Mouse (Mus musculus): Measurements from ENCODE around the gene Prr7.

Gene Prr7

DNA sequence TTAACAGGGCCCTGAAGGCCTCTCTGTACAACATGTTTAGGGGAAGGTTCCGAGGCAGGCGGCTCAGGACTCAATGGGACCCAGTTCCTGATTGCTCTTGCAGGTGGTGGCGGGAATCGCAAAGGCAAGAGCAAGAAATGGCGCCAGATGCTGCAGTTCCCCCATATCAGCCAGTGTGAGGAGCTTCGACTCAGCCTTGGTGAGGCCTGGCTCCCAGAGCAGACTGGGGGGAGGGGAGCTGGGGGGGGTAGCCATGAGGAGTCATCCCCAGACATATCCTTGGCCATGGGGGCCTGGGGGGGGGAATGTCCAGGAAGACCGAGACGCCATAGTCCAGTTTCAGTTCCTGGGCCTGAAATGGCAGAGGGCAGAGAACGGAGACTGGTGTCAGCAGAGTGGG, 14.9 kb upstream of the Prr7 start:
- no peak for DNase-seq (ENCODE audit: low spot score)

DNA sequence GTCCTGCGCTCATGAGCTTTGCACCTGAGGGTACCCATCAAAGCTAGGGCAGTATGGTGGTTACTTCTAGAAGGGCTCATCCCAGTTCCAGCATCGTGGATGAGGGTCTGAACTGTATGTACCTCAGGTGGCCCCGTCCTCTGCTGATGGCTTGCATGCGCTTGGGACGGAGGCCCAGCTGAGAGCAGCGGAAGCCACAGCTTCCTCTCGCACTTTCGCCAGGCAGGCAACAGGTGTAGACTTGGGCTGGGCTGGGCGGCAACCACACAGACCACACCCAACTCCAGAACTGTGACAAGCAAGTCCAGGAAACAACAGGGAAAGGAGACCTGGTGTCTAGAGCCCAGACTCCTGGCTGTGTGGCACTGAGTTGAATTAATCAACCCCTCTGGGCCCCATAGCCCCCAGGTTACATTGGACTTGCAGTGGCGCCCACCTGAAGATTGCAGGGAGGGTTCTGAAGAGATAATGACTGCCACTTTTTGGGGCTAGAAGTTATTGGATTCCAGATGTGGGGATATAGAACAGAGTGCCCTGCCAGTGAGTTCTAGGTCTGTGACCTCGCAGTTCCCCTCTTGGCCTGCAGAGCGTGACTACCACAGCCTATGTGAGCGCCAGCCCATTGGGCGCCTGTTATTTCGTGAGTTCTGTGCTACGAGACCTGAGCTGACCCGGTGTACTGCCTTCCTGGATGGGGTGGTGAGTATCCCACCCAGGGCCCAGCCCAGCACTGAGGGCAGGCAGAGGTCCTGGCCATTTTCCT, 14.2 kb upstream of the Prr7 start:
- DNase-seq (ENCODE audit: low spot score), result no peak

DNA sequence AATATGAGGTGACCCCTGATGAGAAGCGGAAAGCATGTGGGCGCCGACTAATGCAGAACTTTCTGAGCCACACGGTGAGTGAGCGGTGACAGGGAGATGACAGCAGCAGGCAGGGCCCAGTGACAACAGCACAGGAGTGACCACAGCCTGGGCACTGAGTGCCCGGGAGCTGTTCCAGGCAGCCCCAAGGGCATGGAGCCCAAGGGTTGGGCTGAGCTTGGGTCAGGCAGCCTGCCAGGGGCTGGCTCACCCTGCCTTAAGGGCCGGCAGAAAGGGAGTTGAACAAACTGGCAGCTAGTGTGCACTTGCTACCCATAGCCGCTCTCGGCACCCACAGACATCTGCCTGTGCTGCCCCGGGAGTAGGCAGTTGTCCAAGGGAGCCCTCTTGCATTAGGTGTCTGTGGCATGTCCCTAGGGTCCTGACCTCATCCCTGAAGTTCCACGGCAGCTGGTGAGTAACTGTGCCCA, 13.5 kb upstream of the Prr7 start:
- peak; percentile 76 for DNase-seq (ENCODE audit: low spot score)

DNA sequence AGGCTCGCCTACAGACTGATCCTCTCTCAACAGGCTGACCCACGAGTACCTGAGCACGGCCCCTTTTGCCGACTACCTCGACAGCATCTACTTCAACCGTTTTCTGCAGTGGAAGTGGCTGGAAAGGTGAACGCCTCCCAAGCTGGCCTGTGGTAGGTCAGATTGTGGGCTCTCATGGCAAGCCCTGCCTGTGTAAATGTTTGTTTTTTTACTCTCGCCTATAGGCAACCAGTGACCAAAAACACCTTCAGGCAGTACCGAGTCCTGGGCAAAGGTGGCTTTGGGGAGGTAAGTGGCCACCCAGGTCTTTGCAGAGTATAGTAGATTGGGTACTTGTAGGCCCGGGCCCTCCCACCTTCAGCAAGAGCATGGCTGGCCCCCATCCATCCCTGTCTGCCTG, 12.8 kb upstream of the Prr7 start:
- DNase-seq (ENCODE audit: low spot score), result no peak

DNA sequence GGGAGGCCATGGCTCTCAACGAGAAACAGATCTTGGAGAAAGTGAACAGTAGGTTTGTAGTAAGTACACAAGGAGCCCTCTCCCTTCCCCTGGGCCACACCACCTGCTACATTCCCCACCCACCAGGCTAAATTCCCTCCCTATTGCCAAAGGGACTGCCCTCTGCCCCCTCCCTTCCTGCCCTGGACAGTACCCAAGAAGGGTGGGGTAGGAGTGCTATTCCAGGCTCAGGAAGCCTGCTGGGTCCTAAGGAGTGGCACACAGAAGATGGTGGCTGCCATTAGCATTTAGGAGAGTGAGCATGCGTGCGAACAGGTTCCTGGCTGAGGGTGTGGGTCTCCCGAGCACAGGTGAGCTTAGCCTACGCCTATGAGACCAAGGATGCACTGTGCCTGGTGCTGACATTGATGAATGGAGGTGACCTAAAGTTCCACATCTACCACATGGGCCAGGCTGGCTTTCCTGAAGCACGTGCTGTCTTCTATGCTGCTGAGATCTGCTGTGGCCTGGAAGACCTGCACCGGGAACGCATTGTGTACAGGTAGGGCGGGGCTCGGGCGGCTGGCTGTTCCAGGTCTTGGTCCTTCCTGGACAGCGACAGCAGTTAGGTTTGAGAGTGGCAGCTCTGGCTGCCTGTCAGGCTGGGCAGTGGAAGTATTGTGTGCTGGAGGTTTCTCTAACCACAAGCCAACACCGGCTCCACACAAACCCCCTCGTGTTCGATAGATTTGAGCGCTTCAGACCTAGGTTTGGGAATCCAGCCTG, 12.1 kb upstream of the Prr7 start:
- DNase-seq (ENCODE audit: low spot score), result peak; percentile 47

DNA sequence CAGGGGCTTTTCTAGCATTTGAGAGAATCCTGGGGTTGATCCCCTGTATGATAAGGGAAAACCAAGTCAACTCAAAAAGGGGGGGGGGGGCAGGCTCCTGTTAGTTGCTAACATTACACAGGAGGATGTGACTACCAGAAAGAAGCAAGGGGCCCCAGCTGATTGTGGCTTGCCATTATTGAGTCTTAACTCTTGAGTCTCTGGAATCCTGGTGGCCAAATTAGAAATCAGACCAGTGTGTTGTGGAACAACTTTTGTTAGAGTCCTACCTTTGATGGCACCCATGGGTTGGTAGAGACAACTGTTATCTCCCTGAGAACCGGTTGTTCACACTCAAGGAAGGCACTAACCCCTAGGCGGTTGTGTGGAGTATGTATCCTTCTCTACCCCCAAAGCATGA, 1.1 kb upstream of the Prr7 start:
- no peak for DNase-seq (ENCODE audit: low spot score)

DNA sequence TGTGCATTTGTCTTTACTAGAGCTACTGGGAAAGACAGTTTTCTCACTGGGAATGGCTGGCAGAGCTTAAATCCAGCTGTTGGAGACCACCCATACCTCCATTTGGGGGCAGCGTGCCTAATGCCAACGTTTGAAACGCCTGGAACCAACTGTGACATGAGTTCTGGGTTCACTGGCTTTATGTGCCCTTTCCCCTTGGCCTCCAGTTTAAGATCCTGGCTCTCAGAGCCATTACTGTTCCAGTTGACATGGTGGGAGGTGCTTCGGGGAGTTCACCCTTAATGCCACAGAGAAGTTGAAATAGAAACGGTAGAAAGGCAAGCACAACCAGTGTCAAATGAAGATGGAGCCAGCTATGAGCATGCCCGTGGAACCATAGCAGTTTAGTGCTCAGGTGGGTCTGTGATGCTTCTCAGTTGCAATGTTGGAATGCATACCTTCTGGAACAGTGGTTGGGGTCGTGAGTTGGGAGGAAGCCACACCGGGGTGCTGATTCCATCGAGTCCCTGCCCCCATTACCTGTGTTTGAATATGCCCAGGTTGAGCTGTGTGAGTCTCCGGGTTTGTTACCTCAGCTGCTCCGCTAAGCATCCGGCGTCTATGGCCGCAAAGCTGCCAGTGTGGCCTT, 554 bp upstream of the Prr7 start:
- no peak for DNase-seq (ENCODE audit: low spot score)

DNA sequence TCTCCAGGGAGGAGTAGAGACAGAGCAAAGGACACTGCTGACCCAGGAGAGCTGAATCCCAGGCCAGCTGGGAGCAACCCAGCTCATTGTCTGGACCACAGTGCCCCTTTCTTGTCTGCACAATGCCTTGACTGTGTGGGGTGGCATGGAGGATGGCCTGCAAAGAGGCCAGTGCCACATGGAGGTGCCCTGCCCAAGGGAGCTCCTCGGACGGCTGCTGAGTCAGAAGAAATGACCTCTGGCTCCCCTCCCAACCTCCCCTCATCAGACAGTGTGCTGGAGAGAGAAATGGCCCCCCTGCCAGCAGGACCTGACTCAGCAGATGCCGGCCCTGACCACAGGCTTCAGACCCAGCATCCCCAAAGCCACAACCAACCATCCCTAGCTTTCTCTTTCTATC, 1.1 kb downstream of the Prr7 start:
- peak; percentile 63 for DNase-seq (ENCODE audit: low spot score)

DNA sequence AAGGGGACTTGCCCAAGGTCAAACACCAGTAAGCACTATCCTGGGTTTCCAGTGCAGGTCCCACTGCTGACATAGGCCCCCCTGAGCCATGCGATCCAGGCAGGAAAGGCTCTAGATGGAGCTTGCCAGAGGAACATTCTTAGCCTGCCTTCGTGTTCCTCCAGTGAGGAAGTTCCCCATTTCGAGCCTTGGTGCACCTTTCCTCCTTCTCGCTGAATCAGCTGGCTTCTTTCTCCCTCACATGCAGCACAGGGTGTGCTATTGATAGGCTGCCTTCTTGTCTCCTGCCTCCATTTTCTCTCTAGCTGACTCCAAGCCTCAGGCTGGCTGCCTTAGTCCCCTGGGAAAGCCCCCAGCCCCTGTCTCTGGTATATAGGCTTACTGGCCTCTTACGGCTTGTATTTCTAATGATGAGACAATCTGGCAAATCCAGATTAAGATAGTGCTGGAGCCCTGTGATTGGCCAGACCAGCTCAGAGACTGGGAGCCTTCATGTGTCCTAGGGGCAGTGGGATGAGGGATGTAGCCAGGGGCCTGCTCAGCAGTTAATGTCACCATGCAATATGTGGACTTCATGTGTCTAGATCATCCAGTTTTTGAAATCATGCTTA, 1.9 kb downstream of the Prr7 start:
- DNase-seq (ENCODE audit: low spot score), result no peak

DNA sequence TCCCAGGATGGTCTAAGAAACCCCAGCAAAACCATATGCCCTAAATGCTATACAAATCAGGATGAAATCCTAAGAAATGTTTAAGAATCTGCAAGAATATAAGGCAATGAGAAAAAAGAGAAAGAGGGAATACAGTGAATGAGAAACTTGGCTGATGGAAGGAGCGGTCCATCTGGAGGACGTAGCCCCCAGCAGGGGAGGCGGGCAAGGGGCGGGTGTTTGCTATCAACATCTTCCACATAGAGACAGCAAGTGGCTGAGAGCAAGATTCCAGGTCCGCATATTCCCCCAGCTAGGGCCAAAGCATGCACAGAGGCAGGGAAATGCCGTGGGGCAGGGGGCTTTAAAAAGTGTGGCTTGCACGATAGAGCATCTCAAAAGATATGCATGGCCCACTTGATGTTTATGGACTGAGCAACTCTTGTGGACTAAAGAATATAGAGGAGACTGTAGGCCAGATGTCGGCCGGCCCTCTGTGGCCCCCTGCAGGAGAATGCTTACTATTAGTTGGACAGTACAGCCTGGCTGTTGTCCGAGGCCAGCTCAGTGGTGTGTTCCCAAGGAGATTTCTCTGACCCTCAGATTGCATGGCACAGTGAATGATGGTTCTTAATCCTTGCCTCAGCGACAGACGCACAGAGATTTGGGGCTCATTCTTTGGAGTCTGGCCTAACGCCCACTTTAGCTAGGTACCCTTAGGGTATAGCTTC, 4.9 kb downstream of the Prr7 start:
- DNase-seq (ENCODE audit: low spot score), result peak; percentile 76

DNA sequence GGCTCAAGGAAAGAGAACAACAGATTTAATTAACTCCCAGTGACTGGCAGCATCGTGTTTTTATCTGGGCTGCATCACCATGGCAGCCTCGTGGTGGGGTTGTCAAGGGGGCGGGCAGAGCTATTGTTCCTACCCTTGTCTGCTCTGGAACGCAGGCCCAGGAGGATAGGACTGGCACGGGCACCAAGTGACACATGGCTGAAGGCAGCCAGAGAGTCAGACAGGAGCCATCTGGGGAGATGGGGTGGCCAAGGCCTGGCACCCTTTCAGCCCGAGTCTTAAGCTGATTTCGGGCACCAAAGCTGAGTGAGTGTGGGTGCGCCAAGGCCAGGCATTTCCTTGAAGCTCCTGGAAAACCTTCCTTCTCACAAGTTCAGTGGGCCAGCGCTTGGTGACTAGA, 6.3 kb downstream of the Prr7 start:
- DNase-seq (ENCODE audit: low spot score), result peak; percentile 81

DNA sequence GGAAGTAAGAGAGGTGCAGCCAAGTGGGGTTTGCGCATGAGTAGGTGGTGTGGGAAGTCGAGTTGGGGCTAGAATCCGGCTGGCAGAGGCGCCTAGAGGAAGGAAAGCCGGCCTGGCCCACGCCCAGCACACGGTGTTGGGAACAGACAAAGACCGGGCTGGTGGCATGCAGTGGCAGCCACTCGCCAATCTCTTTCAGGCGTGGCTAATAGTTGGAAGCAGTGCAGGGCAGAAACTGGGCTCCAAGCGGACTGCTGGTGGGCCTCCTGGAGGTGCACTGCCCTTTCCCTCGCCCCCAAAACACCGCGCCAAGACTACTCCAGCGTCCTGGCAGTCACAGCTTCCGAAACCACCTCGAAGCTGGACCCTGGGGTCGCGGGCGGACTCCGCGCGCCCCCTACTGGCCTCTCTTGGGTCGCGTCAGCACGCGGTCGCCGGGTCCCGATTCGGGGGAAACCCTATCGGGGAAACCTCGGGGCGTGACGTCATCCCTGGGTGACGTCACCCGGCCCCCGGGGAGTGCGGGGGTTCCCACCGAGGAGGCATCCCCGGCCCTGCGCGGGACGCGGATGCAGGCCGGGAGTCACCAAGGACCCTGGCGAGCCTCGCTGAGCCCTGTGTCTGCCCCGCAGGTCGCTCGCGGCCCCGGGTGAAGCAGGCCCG, 7.2 kb downstream of the Prr7 start:
- DNase-seq (ENCODE audit: low spot score), result peak; percentile 87

DNA sequence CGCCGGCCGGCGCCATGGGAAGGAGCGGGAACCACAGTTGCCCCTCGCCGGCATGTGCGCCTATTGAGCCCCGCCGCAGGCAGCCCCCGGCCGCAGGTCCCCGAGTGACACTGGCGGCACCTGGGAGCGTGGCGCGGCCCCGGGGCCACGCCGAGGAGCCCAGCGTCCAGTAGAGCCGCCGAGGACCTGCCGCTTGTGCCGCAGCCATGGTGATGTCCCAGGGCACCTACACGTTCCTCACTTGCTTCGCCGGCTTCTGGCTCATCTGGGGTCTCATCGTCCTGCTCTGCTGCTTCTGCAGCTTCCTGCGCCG, 7.7 kb downstream of the Prr7 start:
- DNase-seq (ENCODE audit: low spot score), result no peak

DNA sequence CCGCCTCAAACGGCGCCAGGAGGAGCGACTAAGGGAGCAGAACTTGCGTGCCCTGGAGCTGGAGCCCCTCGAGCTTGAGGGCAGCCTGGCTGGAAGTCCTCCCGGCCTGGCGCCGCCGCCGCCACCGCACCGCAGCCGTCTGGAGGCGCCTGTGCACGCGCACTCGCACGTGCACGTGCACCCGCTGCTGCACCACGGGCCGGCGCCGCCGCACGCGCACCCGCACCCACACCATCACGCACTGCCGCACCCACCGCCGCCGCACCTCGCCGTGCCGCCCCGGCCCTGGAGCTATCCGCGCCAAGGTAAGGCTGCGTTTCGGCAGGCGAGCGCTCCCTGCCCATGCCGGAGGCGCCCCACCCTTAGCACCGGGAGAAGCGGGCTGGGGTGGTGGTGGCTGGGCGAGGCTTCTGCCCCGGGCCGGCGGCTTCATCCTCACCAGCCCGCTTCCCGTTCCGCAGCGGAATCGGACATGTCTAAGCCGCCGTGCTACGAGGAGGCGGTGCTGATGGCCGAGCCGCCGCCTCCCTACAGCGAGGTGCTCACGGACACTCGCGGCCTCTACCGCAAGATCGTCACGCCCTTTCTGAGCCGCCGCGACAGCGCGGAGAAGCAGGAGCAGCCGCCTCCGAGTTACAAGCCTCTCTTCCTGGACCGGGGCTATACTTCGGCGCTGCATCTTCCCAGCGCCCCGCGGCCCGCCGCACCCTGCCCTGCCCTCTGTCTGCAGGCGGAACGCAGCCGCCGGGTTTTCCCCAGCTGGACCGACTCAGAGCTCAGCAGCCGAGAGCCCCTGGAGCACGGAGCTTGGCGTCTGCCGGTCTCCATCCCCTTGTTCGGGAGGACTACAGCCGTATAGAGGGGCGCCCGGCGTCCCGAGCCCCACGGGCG, 8.3 kb downstream of the Prr7 start:
- DNase-seq (ENCODE audit: low spot score), result peak; percentile 63

DNA sequence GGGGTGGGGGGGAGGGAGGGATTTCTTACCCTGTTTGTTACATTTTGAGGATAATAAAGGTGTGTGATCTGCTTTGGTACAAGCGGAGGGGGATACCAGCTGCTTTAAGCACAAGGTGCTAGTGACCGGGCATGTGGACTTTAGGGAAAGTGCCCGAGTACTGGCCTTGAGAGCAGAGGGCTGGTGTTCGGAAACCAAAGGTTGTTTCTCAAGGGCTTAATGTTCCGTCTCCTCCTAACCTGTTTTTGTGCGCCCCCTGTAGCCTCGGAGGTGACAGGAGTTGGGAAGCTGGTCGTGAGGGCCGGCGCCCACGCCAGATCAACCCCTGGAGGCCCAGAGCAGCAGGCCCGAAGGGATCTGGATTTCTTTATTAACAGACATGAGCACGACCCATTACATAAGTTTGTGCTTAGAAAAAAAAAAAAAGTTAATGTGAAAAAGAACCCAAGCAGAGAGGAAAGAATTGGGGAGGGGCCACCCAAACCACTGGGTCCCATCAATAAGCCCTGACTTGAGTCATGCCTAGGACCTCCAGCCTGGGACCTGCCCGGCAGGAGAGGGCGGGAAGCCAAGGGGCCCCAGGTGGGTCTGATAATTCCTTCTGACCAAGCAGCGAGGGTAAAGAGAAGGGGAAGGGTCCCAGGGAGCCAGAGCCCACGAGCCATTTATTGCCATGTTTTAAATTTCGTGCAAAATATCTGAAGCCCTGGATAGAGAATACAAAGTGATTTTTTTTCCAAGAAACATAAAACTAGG, 9.2 kb downstream of the Prr7 start:
- DNase-seq (ENCODE audit: low spot score), result peak; percentile 58

DNA sequence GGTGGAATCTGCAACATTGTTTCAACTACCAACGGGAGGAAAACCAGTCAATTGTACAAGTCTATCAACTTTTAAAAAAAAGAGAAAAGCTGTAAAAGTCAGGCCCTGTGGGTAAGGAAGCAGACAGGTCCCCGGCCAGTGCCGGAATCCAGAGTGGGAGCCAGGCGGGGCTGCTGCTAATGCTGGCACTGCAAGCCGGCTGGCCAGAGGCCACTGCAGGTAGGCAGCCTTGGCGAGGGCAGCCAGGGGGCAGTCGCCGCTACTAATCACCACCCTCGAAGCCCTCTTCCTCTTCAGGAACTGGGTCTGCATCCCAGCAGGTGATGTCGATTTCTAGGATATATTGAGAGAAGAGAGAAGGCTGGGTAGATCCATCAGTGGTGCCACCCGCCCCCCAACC, 9.9 kb downstream of the Prr7 start:
- no peak for DNase-seq (ENCODE audit: low spot score)

DNA sequence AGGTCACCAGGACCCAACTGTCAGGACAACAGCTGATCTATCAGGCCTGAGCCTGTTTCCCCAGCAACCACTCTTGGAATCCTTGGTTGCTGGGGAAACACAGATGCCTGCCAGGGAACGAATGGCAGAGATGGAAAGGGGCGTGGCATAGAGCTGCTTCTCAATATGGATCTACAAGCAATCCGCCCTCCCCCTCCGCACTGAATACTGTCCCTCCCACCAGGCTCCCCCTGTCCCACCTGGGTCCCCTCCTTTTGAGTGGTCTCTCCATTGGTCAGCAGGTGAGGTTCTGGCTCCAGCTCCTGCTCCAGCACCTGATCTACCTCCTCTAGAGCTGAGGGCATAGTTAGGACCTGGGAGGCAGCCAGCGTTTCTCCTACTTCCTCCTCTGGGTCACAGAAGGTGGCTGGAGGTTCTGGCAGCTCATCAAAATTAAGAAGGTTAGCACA, 10.6 kb downstream of the Prr7 start:
- peak; percentile 82 for DNase-seq (ENCODE audit: low spot score)

DNA sequence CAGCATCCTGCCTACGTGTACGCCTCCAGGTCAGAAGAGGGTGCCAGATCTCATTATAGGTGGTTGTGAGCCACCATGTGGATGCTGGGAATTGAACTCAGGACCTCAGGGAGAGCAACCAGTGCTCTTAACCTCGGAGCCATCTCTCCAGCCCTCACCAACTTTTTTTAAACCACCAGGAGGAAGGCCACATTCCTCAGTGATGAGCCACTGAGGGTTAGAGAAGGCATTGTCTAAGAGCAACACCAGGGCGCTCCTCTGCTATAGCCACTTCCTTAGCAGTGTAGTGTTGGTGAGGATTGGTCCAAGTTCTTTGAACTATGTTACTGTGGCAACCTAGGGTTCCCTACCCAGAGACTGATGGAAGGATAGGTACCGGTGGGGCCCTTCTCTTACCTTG, 11.7 kb downstream of the Prr7 start:
- no peak for DNase-seq (ENCODE audit: low spot score)

DNA sequence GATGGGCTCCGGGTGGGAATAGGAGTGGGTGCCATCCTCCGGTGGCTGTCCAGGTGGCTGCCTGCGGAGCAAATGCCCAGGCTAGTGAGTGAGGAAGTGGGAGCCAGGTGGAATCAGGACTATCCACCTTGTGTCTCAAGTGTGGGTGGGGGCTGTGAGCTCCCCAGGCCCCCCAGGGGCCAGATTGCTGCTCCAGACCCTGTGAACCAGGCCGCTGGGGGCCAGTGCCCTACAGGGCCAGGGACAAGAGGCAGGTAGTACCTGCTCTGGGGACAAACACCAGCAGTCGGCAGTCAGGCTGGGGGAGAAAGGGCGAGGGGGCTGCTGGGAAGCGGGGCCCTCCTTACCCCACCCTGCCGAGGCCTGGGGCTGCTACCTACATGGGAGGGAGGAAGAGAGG, 12.2 kb downstream of the Prr7 start:
- DNase-seq (ENCODE audit: low spot score), result no peak

DNA sequence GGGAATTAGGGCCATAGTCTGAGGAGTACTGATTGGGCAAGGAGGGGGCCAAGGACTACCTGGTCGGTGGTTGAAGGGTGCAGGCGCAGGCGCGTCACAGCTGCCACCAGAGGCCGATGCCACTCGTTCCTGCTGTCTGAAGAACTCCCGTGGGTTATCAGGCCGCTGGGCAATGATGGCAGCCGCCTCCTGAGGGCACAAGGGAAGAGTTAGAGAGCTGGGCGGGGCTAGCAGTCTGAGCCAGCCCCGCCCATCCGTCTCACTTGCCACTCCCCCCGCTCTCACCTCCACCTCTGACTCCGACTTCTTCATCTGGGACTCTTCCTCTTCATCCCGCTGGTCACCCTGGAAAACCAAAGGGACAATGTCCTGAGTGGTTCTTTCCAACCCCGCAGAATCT, 13.4 kb downstream of the Prr7 start:
- no peak for DNase-seq (ENCODE audit: low spot score)
